In genomic region chr6:90781921-90782770, GRCm38 (mm10) we compare ENCODE assay signal across 8 mouse cellular contexts.
DNase-seq lines count a peak whose midpoint lies in the region; ATAC-seq and TF ChIP-seq lines count a peak whose summit lies in the region.

No protein-coding gene starts in this region.

- H3K27me3 ChIP-seq in cerebellum, adult 2 months (ENCODE audit: control insufficient read depth, insufficient read depth, low read length), result no peaks in the 10 kb centered on the region
- H3K27me3 ChIP-seq in limb, embryonic 11.5 days (ENCODE audit: control insufficient read depth, insufficient read depth, low read length), result no peaks in the 10 kb centered on the region
- no peaks in the 10 kb centered on the region for H3K27me3 ChIP-seq in neural tube, embryonic 11.5 days (ENCODE audit: control insufficient read depth, insufficient read depth, low read length)

- H3K4me3 ChIP-seq in cerebellum, adult 2 months (replicated peaks; ENCODE audit: insufficient read depth, low read depth, low read length), result no peak overlapping the region
- no peak overlapping the region for H3K4me3 ChIP-seq in limb, embryonic 11.5 days (ENCODE audit: low read depth, low read length)
- H3K4me3 ChIP-seq in neural tube, embryonic 11.5 days (ENCODE audit: low read depth, low read length), result peak overlapping the region; percentile 29

- TF ChIP-seq POLR2A in cerebellum, adult 2 months (IDR thresholded peaks at IDR 0.05; ENCODE audit: borderline replicate concordance, insufficient read depth, low read length), result no peak

- peaks cover 50% of the 10 kb centered on the region for H3K4me1 ChIP-seq in cerebellum, adult 2 months (ENCODE audit: control insufficient read depth, insufficient read depth, low read length)
- H3K4me1 ChIP-seq in limb, embryonic 11.5 days (ENCODE audit: control insufficient read depth, insufficient read depth, low read length), result peaks cover 12% of the 10 kb centered on the region
- H3K4me1 ChIP-seq in neural tube, embryonic 11.5 days (ENCODE audit: control insufficient read depth, insufficient read depth, low read length), result peaks cover 37% of the 10 kb centered on the region

- ATAC-seq in limb, embryonic 11.5 days (ENCODE audit: insufficient number of reproducible peaks, low FRiP score, low TSS enrichment, low read depth), result peak; percentile 29; the same call in 1 of the 2 replicates
- ATAC-seq in neural tube, embryonic 11.5 days (ENCODE audit: insufficient read depth, low FRiP score, low TSS enrichment), result peak; percentile 86

- no peak for TF ChIP-seq CTCF in cerebellum, adult 2 months (IDR thresholded peaks at IDR 0.05; ENCODE audit: borderline replicate concordance, insufficient read depth, low read depth, low read length)

- no peak overlapping the region for H3K4me2 ChIP-seq in limb, embryonic 11.5 days (ENCODE audit: low read depth, severe bottlenecking)
- H3K4me2 ChIP-seq in neural tube, embryonic 11.5 days (ENCODE audit: low read depth), result peak overlapping the region; percentile 69

- peak overlapping the region; percentile 55 for H3K9ac ChIP-seq in limb, embryonic 11.5 days (ENCODE audit: low read length)
- peak overlapping the region; percentile 73 for H3K9ac ChIP-seq in neural tube, embryonic 11.5 days (ENCODE audit: low read length)

- H3K27ac ChIP-seq in cerebellum, adult 2 months (ENCODE audit: insufficient read depth, low read length), result peak overlapping the region; percentile 14
- peak overlapping the region; percentile 68 for H3K27ac ChIP-seq in limb, embryonic 11.5 days (replicated peaks; ENCODE audit: low read depth, low read length)
- H3K27ac ChIP-seq in neural tube, embryonic 11.5 days (ENCODE audit: low read depth, low read length), result peak overlapping the region; percentile 98

- no peaks in the 10 kb centered on the region for H3K9me3 ChIP-seq in limb, embryonic 11.5 days (ENCODE audit: control insufficient read depth, low read length)
- no peaks in the 10 kb centered on the region for H3K9me3 ChIP-seq in neural tube, embryonic 11.5 days (ENCODE audit: control insufficient read depth, low read length)

- intact Hi-C loops in heart, postnatal 25 days (cut with DNase I), result no loop called here

- no peaks in the 10 kb centered on the region for H3K36me3 ChIP-seq in limb, embryonic 11.5 days (ENCODE audit: control insufficient read depth, insufficient read depth, low read length)
- H3K36me3 ChIP-seq in neural tube, embryonic 11.5 days (ENCODE audit: control insufficient read depth, insufficient read depth, low read length), result no peaks in the 10 kb centered on the region

- WGBS in cerebellum, adult 2 months, result 9% methylated on average over 19 of the region's 19 CpGs
- WGBS in limb, embryonic 11.5 days, result 55% methylated on average over 19 of the region's 19 CpGs
- WGBS in neural tube, embryonic 11.5 days, result 29% methylated on average over 19 of the region's 19 CpGs

- DNase-seq in heart, adult 18-20 months, result peak; percentile 18 to 26
- no peak for DNase-seq in heart, postnatal 25 days (ENCODE audit: low spot score)
- DNase-seq in cerebellum, adult 2 months, result peak; percentile 57 to 71
- peak; percentile 59 for DNase-seq in forelimb bud, embryonic 11.5 days (ENCODE audit: low read depth, low spot score)
- DNase-seq in induced T-regulatory cell, adult 2 months (ENCODE audit: low read depth), result peak; percentile 68
- DNase-seq in limb, embryonic 11.5 days (ENCODE audit: low spot score), result peak; percentile 53
- peak; percentile 85 for DNase-seq in neural tube, embryonic 11.5 days (ENCODE audit: low spot score)
- no peak for DNase-seq in adipocyte (ENCODE audit: low spot score)

Comparison
In these comparisons a context has a peak if more than half of its experiments do, and no peak if none do; other contexts are left out.
1. DNase-seq: peak in heart, adult 18-20 months (2 of 2), cerebellum, adult 2 months (2 of 2), forelimb bud, embryonic 11.5 days (single experiment), induced T-regulatory cell, adult 2 months (single experiment), limb, embryonic 11.5 days (single experiment) and neural tube, embryonic 11.5 days (single experiment); none in heart, postnatal 25 days (single experiment) and adipocyte (single experiment).
2. H3K27ac ChIP-seq: peak in every context shown above with its lines; median percentile 98 in neural tube, embryonic 11.5 days; 68 in limb, embryonic 11.5 days; 14 in cerebellum, adult 2 months.